Mouse (Mus musculus) embryonic facial prominence, embryonic 11.5 days (tissue): ENCODE measurements at regions not wholly inside any gene's neighbourhood (a gene's known extent, or its start where the extent isn't known, plus 50 kb on each side); places are given as distances from the start of the nearest gene placed in this dataset.
A peak's percentile ranks its signal among the peaks of the same experiment; 100 is the strongest.

Experiments used
- ATAC-seq: fragments of 200-750 bp; cut with Nextera tagmentation; replicated peaks from 2 replicates; pipeline ENCODE4 v1.8.0; 2017; ENCODE audit warnings: low read depth; ENCODE audit not compliant: insufficient number of reproducible peaks, low FRiP score, low TSS enrichment
- DNase-seq: peaks from one replicate; pipeline ENCODE4 v3.0.0-alpha.2; 2015; ENCODE audit warnings: low spot score
- H3K27ac ChIP-seq: fragments of 300-500 bp; sonication (generic); replicated peaks from 2 replicates; pipeline ENCODE4 v1.5.1; 2014; ENCODE audit warnings: mild to moderate bottlenecking, low read depth, low read length, control low read depth
- H3K27me3 ChIP-seq: fragments of 300-500 bp; sonication (generic); 2 replicates; pipeline ENCODE4 v1.6.1; 2014; ENCODE audit warnings: mild to moderate bottlenecking, low read length, moderate library complexity, mixed read lengths; ENCODE audit not compliant: control insufficient read depth, insufficient read depth
- H3K36me3 ChIP-seq: fragments of 300-500 bp; sonication (generic); replicated peaks from 2 replicates; pipeline ENCODE4 v1.6.1; 2014; ENCODE audit warnings: low read depth, mild to moderate bottlenecking, low read length, moderate library complexity, mixed read lengths; ENCODE audit not compliant: control insufficient read depth, insufficient read depth
- H3K4me1 ChIP-seq: fragments of 300-500 bp; sonication (generic); 2 replicates; pipeline ENCODE4 v1.6.1; 2014; ENCODE audit warnings: low read length, mixed read lengths; ENCODE audit not compliant: control insufficient read depth, insufficient read depth
- H3K4me2 ChIP-seq: fragments of 300-500 bp; sonication (generic); 2 replicates; pipeline ENCODE4 v1.6.1; 2014; ENCODE audit warnings: low read depth, mild to moderate bottlenecking, control low read depth, low read length, moderate library complexity
- H3K4me3 ChIP-seq: fragments of 300-500 bp; sonication (generic); 2 replicates; pipeline ENCODE4 v1.5.1; 2014; ENCODE audit warnings: low read depth, low read length, control low read depth
- H3K9ac ChIP-seq: fragments of 300-500 bp; sonication (generic); replicated peaks from 2 replicates; pipeline ENCODE4 v1.6.1; 2014; ENCODE audit warnings: mild to moderate bottlenecking, control low read depth, low read length
- H3K9me3 ChIP-seq: fragments of 300-500 bp; sonication (generic); replicated peaks from 2 replicates; pipeline ENCODE4 v1.6.1; 2016; ENCODE audit warnings: mild to moderate bottlenecking, low read length, inconsistent platforms, mixed read lengths; ENCODE audit not compliant: control insufficient read depth
- WGBS: fragments of 180-500 bp; shearing (Covaris S2); extraction: QIAGEN DNeasy Blood & Tissue Kit; methylation state at CpG from one replicate; pipeline ENCODE4 v1.1.7; 2014; 5-methylcytosine and 5-hydroxymethylcytosine counted together

- no peaks in the 10 kb centered on the region for H3K9me3 ChIP-seq
- 76% methylated on average over 8 of the region's 8 CpGs for WGBS
- no peak overlapping the region for H3K9ac ChIP-seq
- no peaks in the 10 kb centered on the region for H3K27me3 ChIP-seq
- DNase-seq (no peak), ATAC-seq (no peak)
- no peak overlapping the region for H3K4me3 ChIP-seq
- no peak overlapping the region for H3K27ac ChIP-seq
- no peak overlapping the region for H3K4me2 ChIP-seq
- H3K36me3 ChIP-seq = no peaks in the 10 kb centered on the region
- no peaks in the 10 kb centered on the region for H3K4me1 ChIP-seq
These were observed 109.1 kb downstream of the Foxb1 start for GRCm38 (mm10) chr9:69651608-69652007.

- 73% methylated on average over 5 of the region's 5 CpGs for WGBS
- Histone ChIP-seq H3K4me3 (no peak overlapping the region), H3K27ac (no peak overlapping the region), H3K36me3 (no peaks in the 10 kb centered on the region), H3K4me2 (no peak overlapping the region), H3K9ac (no peak overlapping the region), H3K4me1 (no peaks in the 10 kb centered on the region), H3K9me3 (no peaks in the 10 kb centered on the region), H3K27me3 (no peaks in the 10 kb centered on the region)
- no peak for ATAC-seq
- DNase-seq = no peak
These were observed 118.1 kb downstream of the Foxb1 start for GRCm38 (mm10) chr9:69642591-69642990.

- DNase-seq (peak; percentile 89), ATAC-seq (no peak)
- no peak overlapping the region for H3K4me2 ChIP-seq
- no peaks in the 10 kb centered on the region for H3K27me3 ChIP-seq
- H3K27ac ChIP-seq = no peak overlapping the region
- no peaks in the 10 kb centered on the region for H3K4me1 ChIP-seq
- H3K9me3 ChIP-seq = no peaks in the 10 kb centered on the region
- 22% methylated on average over 7 of the region's 7 CpGs for WGBS
- H3K36me3 ChIP-seq = no peaks in the 10 kb centered on the region
- no peak overlapping the region for H3K9ac ChIP-seq
- no peak overlapping the region for H3K4me3 ChIP-seq
These were observed 137.4 kb downstream of the Foxb1 start for GRCm38 (mm10) chr9:69623312-69623711.

GRCm38 (mm10) chr9:69621006-69621405 is 139.7 kb downstream of the Foxb1 start:
- Histone ChIP-seq H3K36me3 (no peaks in the 10 kb centered on the region), H3K27ac (no peak overlapping the region), H3K27me3 (no peaks in the 10 kb centered on the region), H3K4me1 (no peaks in the 10 kb centered on the region), H3K4me2 (no peak overlapping the region), H3K4me3 (no peak overlapping the region), H3K9ac (no peak overlapping the region), H3K9me3 (no peaks in the 10 kb centered on the region)
- DNase-seq (peak; percentile 14), ATAC-seq (no peak)
- 40% methylated on average over 3 of the region's 3 CpGs for WGBS

GRCm38 (mm10) chr9:69617328-69617727 is 143.4 kb downstream of the Foxb1 start:
- DNase-seq = no peak
- Histone ChIP-seq H3K4me1 (no peaks in the 10 kb centered on the region), H3K9me3 (no peaks in the 10 kb centered on the region), H3K4me2 (no peak overlapping the region), H3K27ac (no peak overlapping the region), H3K4me3 (no peak overlapping the region), H3K9ac (no peak overlapping the region), H3K27me3 (no peaks in the 10 kb centered on the region), H3K36me3 (no peaks in the 10 kb centered on the region)
- 77% methylated on average over 2 of the region's 2 CpGs for WGBS
- ATAC-seq = no peak

GRCm38 (mm10) chr9:69597472-69597871 is 144.1 kb downstream of the Anxa2 start:
- no peak overlapping the region for H3K27ac ChIP-seq
- no peak overlapping the region for H3K9ac ChIP-seq
- WGBS = 78% methylated on average over 8 of the region's 8 CpGs
- H3K4me2 ChIP-seq = no peak overlapping the region
- H3K4me1 ChIP-seq = no peaks in the 10 kb centered on the region
- H3K9me3 ChIP-seq = no peaks in the 10 kb centered on the region
- DNase-seq = no peak
- no peak for ATAC-seq
- no peaks in the 10 kb centered on the region for H3K27me3 ChIP-seq
- no peak overlapping the region for H3K4me3 ChIP-seq
- H3K36me3 ChIP-seq = no peaks in the 10 kb centered on the region

GRCm38 (mm10) chr9:69592329-69593062 is 139.1 kb downstream of the Anxa2 start:
- no peak overlapping the region for H3K4me2 ChIP-seq
- no peak overlapping the region for H3K27ac ChIP-seq
- H3K9me3 ChIP-seq = no peaks in the 10 kb centered on the region
- ATAC-seq (no peak), DNase-seq (no peak)
- H3K9ac ChIP-seq = no peak overlapping the region
- WGBS = 73% methylated on average over 15 of the region's 15 CpGs
- H3K27me3 ChIP-seq = no peaks in the 10 kb centered on the region
- H3K4me3 ChIP-seq = no peak overlapping the region
- no peaks in the 10 kb centered on the region for H3K4me1 ChIP-seq
- H3K36me3 ChIP-seq = no peaks in the 10 kb centered on the region

- no peaks in the 10 kb centered on the region for H3K27me3 ChIP-seq
These were observed 135.4 kb downstream of the Anxa2 start for GRCm38 (mm10) chr9:69588846-69589245.

More at GRCm38 (mm10) chr9:69588846-69589245, 135.4 kb downstream of the Anxa2 start:
- ATAC-seq (no peak), DNase-seq (no peak)
- Histone ChIP-seq H3K36me3 (no peaks in the 10 kb centered on the region), H3K9ac (no peak overlapping the region), H3K27ac (no peak overlapping the region), H3K4me3 (no peak overlapping the region), H3K9me3 (no peaks in the 10 kb centered on the region), H3K4me1 (no peaks in the 10 kb centered on the region), H3K4me2 (no peak overlapping the region)
- 75% methylated on average over 4 of the region's 4 CpGs for WGBS
